Mouse (Mus musculus) intestine, embryonic 15.5 days (tissue): ENCODE measurements around the gene Olfr547. TPM values are rescaled to one million over a fixed set of nuclear protein-coding genes. Genes with fewer than 3 reads are reported as not detected.
"Not testable (repeated sequence)": the region's sequence is repeated elsewhere in the genome, so short reads cannot be mapped to it uniquely, and the experiment has no call there.

Experiments used
- ATAC-seq: fragments of 200-750 bp; cut with Nextera tagmentation; 2 replicates; pipeline ENCODE4 v1.8.0; 2017; ENCODE audit warnings: moderate TSS enrichment, moderate library complexity
- H3K27ac ChIP-seq: fragments of 300-500 bp; sonication (generic); 2 replicates; pipeline ENCODE4 v1.5.1; 2015; ENCODE audit warnings: mild to moderate bottlenecking, inconsistent platforms
- H3K27me3 ChIP-seq: fragments of 300-500 bp; sonication (generic); replicated peaks from 2 replicates; pipeline ENCODE4 v1.6.1; 2015; ENCODE audit warnings: inconsistent platforms
- H3K36me3 ChIP-seq: fragments of 300-500 bp; sonication (generic); 2 replicates; pipeline ENCODE4 v1.6.1; 2015; ENCODE audit warnings: inconsistent platforms
- H3K4me1 ChIP-seq: fragments of 300-500 bp; sonication (generic); replicated peaks from 2 replicates; pipeline ENCODE4 v1.6.1; 2015; ENCODE audit warnings: inconsistent platforms
- H3K4me2 ChIP-seq: fragments of 300-500 bp; sonication (generic); replicated peaks from 2 replicates; pipeline ENCODE4 v1.6.1; 2015; ENCODE audit warnings: mild to moderate bottlenecking, inconsistent platforms
- H3K4me3 ChIP-seq: fragments of 300-500 bp; sonication (generic); replicated peaks from 2 replicates; pipeline ENCODE4 v1.5.1; 2015; ENCODE audit warnings: inconsistent platforms
- H3K9ac ChIP-seq: fragments of 300-500 bp; sonication (generic); 2 replicates; pipeline ENCODE4 v1.6.1; 2015; ENCODE audit warnings: inconsistent platforms
- H3K9me3 ChIP-seq: fragments of 300-500 bp; sonication (generic); 2 replicates; pipeline ENCODE4 v1.6.1; 2016; ENCODE audit warnings: inconsistent platforms
- WGBS: fragments of 180-500 bp; shearing (Covaris S2); methylation state at CpG from one replicate; pipeline ENCODE4 v1.1.7; 2015; 5-methylcytosine and 5-hydroxymethylcytosine counted together
- polyA plus RNA-seq: library from polyadenylated mRNA; unstranded; fragments of >200 nt; fragmentation: Nextera tagmentation; extraction: Ambion mirVana; gene quantifications from 2 replicates; pipeline ENCODE4 v1.2.1, GENCODE M21; 2015

The Olfr547 gene
- polyA plus RNA-seq = not detected in 2 replicates

DNA sequence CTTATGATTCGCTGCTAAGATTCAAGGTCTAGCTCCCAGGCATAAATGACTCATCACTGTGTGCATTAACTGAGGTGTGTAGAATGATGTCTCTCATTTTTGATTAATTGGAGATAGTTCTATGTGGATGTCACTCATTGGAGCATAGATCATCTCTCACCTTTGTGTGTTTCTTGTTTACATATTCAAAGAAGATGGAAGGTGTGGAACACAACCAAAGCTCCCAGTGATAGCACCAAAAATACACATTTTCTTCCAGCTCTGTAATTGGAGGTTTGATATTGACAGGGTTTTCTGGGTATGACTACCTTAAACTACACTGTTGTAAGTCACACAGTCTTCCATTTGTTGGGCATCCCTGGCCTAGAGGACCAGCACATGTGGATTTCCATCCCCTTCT lies at the start of gene Olfr547:
Gene Olfr547, plus strand, starts transcription at position 301 of the 400 bp plus-strand sequence.
- Histone ChIP-seq H3K9me3 (no peaks in the 10 kb centered on the region), H3K4me1 (no peaks in the 10 kb centered on the region), H3K36me3 (no peaks in the 10 kb centered on the region), H3K4me3 (no peak within 1 kb of the TSS), H3K9ac (no peak within 1 kb of the TSS), H3K27me3 (no peaks in the 10 kb centered on the region), H3K27ac (no peak within 1 kb of the TSS), H3K4me2 (no peak within 1 kb of the TSS)
- WGBS = 71% methylated on average over 1 of the region's 1 CpGs
- ATAC-seq = no peak

DNA sequence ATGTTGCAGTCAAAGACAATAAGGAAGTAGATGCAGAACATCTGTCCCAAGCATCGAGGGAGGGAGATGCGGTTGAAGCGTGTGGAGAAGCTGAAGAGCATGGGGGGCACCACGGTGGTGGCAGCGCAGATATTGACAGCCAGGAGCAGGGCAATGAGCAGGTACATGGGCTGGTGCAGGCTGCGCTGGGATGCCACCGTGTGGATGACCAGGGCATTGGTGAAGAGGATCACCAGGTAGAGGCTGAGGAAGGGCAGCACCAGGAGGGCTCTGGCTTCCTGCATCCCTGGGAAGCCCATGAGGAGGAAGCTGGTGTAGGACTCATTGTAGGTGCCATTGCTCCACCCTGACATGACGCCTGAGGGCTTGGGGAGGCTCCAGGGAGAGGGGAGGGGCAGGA lies 49.8 kb upstream of the Olfr547 start:
- H3K4me1 ChIP-seq, H3K27ac ChIP-seq, H3K4me3 ChIP-seq, ATAC-seq, H3K27me3 ChIP-seq, H3K36me3 ChIP-seq, H3K4me2 ChIP-seq, H3K9me3 ChIP-seq, H3K9ac ChIP-seq: not testable (repeated sequence)
- WGBS = 63% methylated on average over 8 of the region's 8 CpGs

DNA sequence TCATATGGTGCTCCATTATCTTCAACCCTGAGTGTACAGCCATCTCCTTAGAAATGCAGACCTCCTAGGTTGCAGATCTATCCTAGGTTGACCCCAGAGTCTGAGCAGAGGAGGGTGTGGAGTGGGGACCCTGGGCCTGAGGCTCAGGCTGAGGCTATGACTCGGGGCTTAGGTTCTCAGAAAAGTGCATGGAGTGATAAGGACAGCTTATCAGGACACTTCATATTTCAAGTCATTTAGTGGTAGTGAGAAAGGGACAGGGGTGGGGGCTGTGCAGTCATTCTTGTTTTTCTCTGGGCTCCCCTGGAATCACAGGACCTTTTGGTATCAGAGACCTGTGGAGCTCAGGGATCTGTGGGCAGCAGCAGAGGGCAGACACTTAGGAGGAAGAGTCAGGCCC lies 48.4 kb upstream of the Olfr547 start:
- H3K4me3 ChIP-seq = no peak overlapping the region
- no peak for ATAC-seq
- 61% methylated on average over 1 of the region's 1 CpGs for WGBS
- no peaks in the 10 kb centered on the region for H3K4me1 ChIP-seq
- H3K4me2 ChIP-seq = no peak overlapping the region
- no peaks in the 10 kb centered on the region for H3K27me3 ChIP-seq
- H3K9ac ChIP-seq = no peak overlapping the region
- H3K9me3 ChIP-seq = no peaks in the 10 kb centered on the region
- H3K27ac ChIP-seq = no peak overlapping the region
- no peaks in the 10 kb centered on the region for H3K36me3 ChIP-seq

- Histone ChIP-seq H3K4me2 (no peak within 1 kb of the TSS), H3K4me3 (no peak within 1 kb of the TSS), H3K9me3 (no peaks in the 10 kb centered on the region), H3K9ac (no peak within 1 kb of the TSS), H3K4me1 (no peaks in the 10 kb centered on the region), H3K36me3 (no peaks in the 10 kb centered on the region), H3K27me3 (no peaks in the 10 kb centered on the region), H3K27ac (no peak within 1 kb of the TSS)
- ATAC-seq = no peak
- WGBS = 50% methylated on average over 1 of the region's 1 CpGs
Observed at GRCm38 (mm10) chr7:102488161-102488560, 46.4 kb upstream of the Olfr547 start, which contains the start of gene Olfr544. TSS of gene Olfr544 (minus strand) at chr7:102488313.

- not testable (repeated sequence) for H3K4me1 ChIP-seq, H3K27ac ChIP-seq, H3K27me3 ChIP-seq, H3K4me3 ChIP-seq, H3K4me2 ChIP-seq, H3K9ac ChIP-seq, H3K9me3 ChIP-seq, ATAC-seq, H3K36me3 ChIP-seq
- WGBS = 46% methylated on average over 7 of the region's 7 CpGs
Observed at GRCm38 (mm10) chr7:102494416-102494815, 40.1 kb upstream of the Olfr547 start.

DNA sequence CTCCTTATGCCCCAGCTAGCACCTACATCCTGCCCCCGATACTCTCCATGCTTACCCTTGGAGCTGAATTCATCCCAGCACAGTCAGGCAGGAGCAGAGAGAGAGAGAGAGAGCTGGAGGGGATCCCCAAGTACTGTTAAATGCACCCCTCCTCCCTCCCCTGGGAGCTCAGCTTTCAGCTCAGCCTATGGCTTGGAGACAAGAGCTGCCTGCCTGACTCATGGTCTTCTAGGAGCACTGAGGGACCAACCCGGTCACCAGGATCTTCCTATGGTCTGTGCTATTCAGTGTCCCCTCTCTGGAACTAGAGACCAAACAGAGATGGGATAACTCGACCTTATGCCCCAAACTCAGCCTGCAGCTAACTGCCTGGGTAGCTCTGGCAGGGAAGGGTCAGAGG lies 35.1 kb upstream of the Olfr547 start, which contains the start of gene Olfr545:
Gene Olfr545, minus strand, starts transcription at position 101 of the 400 bp plus-strand sequence.
- H3K4me3 ChIP-seq = no peak within 1 kb of the TSS
- H3K27ac ChIP-seq = no peak within 1 kb of the TSS
- no peak within 1 kb of the TSS for H3K9ac ChIP-seq
- no peak for ATAC-seq
- no peak within 1 kb of the TSS for H3K4me2 ChIP-seq
- 66% methylated on average over 3 of the region's 3 CpGs for WGBS
- H3K4me1 ChIP-seq = no peaks in the 10 kb centered on the region
- H3K36me3 ChIP-seq = no peaks in the 10 kb centered on the region
- no peaks in the 10 kb centered on the region for H3K27me3 ChIP-seq
- H3K9me3 ChIP-seq = no peaks in the 10 kb centered on the region

- ATAC-seq = no peak
- H3K4me3 ChIP-seq = no peak overlapping the region
- H3K4me1 ChIP-seq = no peaks in the 10 kb centered on the region
- 74% methylated on average over 5 of the region's 5 CpGs for WGBS
- no peak overlapping the region for H3K4me2 ChIP-seq
- no peak overlapping the region for H3K27ac ChIP-seq
- no peak overlapping the region for H3K9ac ChIP-seq
- H3K36me3 ChIP-seq = no peaks in the 10 kb centered on the region
- H3K9me3 ChIP-seq = no peaks in the 10 kb centered on the region
- no peaks in the 10 kb centered on the region for H3K27me3 ChIP-seq
Observed at GRCm38 (mm10) chr7:102501986-102502385, 32.6 kb upstream of the Olfr547 start.

GRCm38 (mm10) chr7:102506848-102507247 lies 27.7 kb upstream of the Olfr547 start:
- Histone ChIP-seq H3K27me3 (0 out of 2 replicates have a peak, but pooled peaks cover 2% of the 10 kb centered on the region), H3K27ac (no peak overlapping the region), H3K4me3 (no peak overlapping the region), H3K4me1 (no peaks in the 10 kb centered on the region), H3K36me3 (no peaks in the 10 kb centered on the region), H3K9ac (no peak overlapping the region), H3K4me2 (no peak overlapping the region), H3K9me3 (no peaks in the 10 kb centered on the region)
- ATAC-seq = peak; percentile 82
- whole genome bisulfite sequencing = 44% methylated on average over 3 of the region's 3 CpGs

GRCm38 (mm10) chr7:102508066-102508465 lies 26.5 kb upstream of the Olfr547 start:
- ATAC-seq = no peak
- 84% methylated on average over 9 of the region's 9 CpGs for WGBS
- no peak overlapping the region for H3K4me2 ChIP-seq

GRCm38 (mm10) chr7:102508666-102509065 lies 25.9 kb upstream of the Olfr547 start:
- 0 out of 2 replicates have a peak, but pooled peaks cover 2% of the 10 kb centered on the region for H3K27me3 ChIP-seq
- no peak overlapping the region for H3K9ac ChIP-seq
- H3K4me1 ChIP-seq = 0 out of 2 replicates have a peak, but pooled peaks cover 2% of the 10 kb centered on the region
- no peaks in the 10 kb centered on the region for H3K36me3 ChIP-seq
- 88% methylated on average over 6 of the region's 6 CpGs for WGBS
- no peak overlapping the region for H3K4me3 ChIP-seq
- H3K4me2 ChIP-seq = no peak overlapping the region
- H3K27ac ChIP-seq = no peak overlapping the region
- ATAC-seq = no peak
- H3K9me3 ChIP-seq = no peaks in the 10 kb centered on the region

More at GRCm38 (mm10) chr7:102508066-102508465, 26.5 kb upstream of the Olfr547 start:
- no peaks in the 10 kb centered on the region for H3K36me3 ChIP-seq
- H3K9me3 ChIP-seq = no peaks in the 10 kb centered on the region
- no peak overlapping the region for H3K9ac ChIP-seq
- H3K27ac ChIP-seq = no peak overlapping the region
- H3K27me3 ChIP-seq = 0 out of 2 replicates have a peak, but pooled peaks cover 2% of the 10 kb centered on the region
- 0 out of 2 replicates have a peak, but pooled peaks cover 2% of the 10 kb centered on the region for H3K4me1 ChIP-seq
- no peak overlapping the region for H3K4me3 ChIP-seq

DNA sequence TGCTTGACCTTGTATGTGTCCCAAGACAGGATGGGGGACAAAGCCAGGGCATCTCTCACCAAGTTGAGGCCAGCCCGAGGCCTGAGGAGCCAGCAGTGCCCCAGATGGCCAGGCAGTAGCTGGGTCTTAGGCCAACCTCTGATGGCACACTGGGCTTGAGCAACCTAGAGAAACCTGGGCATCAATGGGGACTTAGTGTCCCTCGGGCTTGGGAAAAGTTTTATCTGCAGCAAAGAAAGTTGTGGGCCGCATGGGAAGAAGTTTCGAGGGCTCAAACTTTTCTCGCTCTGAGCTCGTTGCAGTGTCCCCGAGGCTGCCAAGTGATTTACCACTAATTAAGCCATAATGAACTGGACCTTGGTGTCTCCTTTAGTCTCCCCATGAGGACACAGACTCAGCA lies 24.8 kb upstream of the Olfr547 start:
- no peaks in the 10 kb centered on the region for H3K36me3 ChIP-seq
- H3K27me3 ChIP-seq = 0 out of 2 replicates have a peak, but pooled peaks cover 2% of the 10 kb centered on the region
- H3K4me2 ChIP-seq = no peak overlapping the region
- 0 out of 2 replicates have a peak, but pooled peaks cover 2% of the 10 kb centered on the region for H3K4me1 ChIP-seq
- ATAC-seq = no peak
- no peak overlapping the region for H3K9ac ChIP-seq
- H3K4me3 ChIP-seq = no peak overlapping the region
- no peaks in the 10 kb centered on the region for H3K9me3 ChIP-seq
- H3K27ac ChIP-seq = no peak overlapping the region
- WGBS = 85% methylated on average over 7 of the region's 7 CpGs

- no peaks in the 10 kb centered on the region for H3K36me3 ChIP-seq
- no peak for ATAC-seq
- 90% methylated on average over 10 of the region's 10 CpGs for WGBS
- no peak overlapping the region for H3K27ac ChIP-seq
- H3K9ac ChIP-seq = no peak overlapping the region
- 0 out of 2 replicates have a peak, but pooled peaks cover 2% of the 10 kb centered on the region for H3K27me3 ChIP-seq
- H3K4me2 ChIP-seq = no peak overlapping the region
- H3K4me1 ChIP-seq = 0 out of 2 replicates have a peak, but pooled peaks cover 2% of the 10 kb centered on the region
- H3K9me3 ChIP-seq = no peaks in the 10 kb centered on the region
- H3K4me3 ChIP-seq = no peak overlapping the region
Observed at GRCm38 (mm10) chr7:102511927-102512326, 22.6 kb upstream of the Olfr547 start.

- Histone ChIP-seq H3K4me1 (0 out of 2 replicates have a peak, but pooled peaks cover 2% of the 10 kb centered on the region), H3K4me3 (peak overlapping the region; percentile 51), H3K4me2 (peak overlapping the region; percentile 96), H3K9me3 (no peaks in the 10 kb centered on the region), H3K27me3 (0 out of 2 replicates have a peak, but pooled peaks cover 2% of the 10 kb centered on the region), H3K27ac (no peak overlapping the region), H3K36me3 (no peaks in the 10 kb centered on the region), H3K9ac (peak overlapping the region; percentile 65)
- ATAC-seq = peak; percentile 97
- under 1% methylated on average over 54 of the region's 54 CpGs for WGBS
Observed at GRCm38 (mm10) chr7:102512814-102513435, 21.6 kb upstream of the Olfr547 start.
